Mouse (Mus musculus) forebrain, postnatal 0 days (tissue): ENCODE data around the gene Plxna1. TPM values are rescaled to one million over a fixed set of nuclear protein-coding genes. Genes with fewer than 3 reads are reported as not detected.

Experiments
- ATAC-seq: fragments of 200-750 bp; cut with Nextera tagmentation; 2 replicates; pipeline ENCODE4 v1.8.0; 2017; ENCODE audit warnings: mild to moderate bottlenecking, moderate library complexity
- DNase-seq: peaks from one replicate; pipeline ENCODE4 v3.0.0-alpha.2; 2015
- H3K27ac ChIP-seq: fragments of 300-500 bp; sonication (generic); 2 replicates; pipeline ENCODE4 v1.5.1; 2014; ENCODE audit warnings: low read depth, mild to moderate bottlenecking, antibody characterized with exemption, low read length, moderate library complexity, mixed read lengths
- H3K27me3 ChIP-seq: fragments of 300-500 bp; sonication (generic); 2 replicates; pipeline ENCODE4 v1.6.1; 2014; ENCODE audit warnings: mild to moderate bottlenecking, low read length, mixed read lengths; ENCODE audit not compliant: insufficient read depth
- H3K36me3 ChIP-seq: fragments of 300-500 bp; sonication (generic); 2 replicates; pipeline ENCODE4 v1.6.1; 2014; ENCODE audit warnings: mild to moderate bottlenecking, moderate library complexity; ENCODE audit not compliant: insufficient read depth
- H3K4me1 ChIP-seq: fragments of 300-500 bp; sonication (generic); 2 replicates; pipeline ENCODE4 v1.6.1; 2014; ENCODE audit warnings: antibody characterized with exemption; ENCODE audit not compliant: insufficient read depth
- H3K4me2 ChIP-seq: fragments of 300-500 bp; sonication (generic); 2 replicates; pipeline ENCODE4 v1.6.1; 2014; ENCODE audit warnings: low read depth, mild to moderate bottlenecking, moderate library complexity
- H3K4me3 ChIP-seq: fragments of 300-500 bp; sonication (generic); 2 replicates; pipeline ENCODE4 v1.5.1; 2014; ENCODE audit warnings: low read depth, low read length, mixed read lengths
- H3K9ac ChIP-seq: fragments of 300-500 bp; sonication (generic); 2 replicates; pipeline ENCODE4 v1.6.1; 2014; ENCODE audit warnings: mild to moderate bottlenecking
- H3K9me3 ChIP-seq: fragments of 300-500 bp; sonication (generic); 2 replicates; pipeline ENCODE4 v1.6.1; 2016; ENCODE audit warnings: low read length
- CTCF ChIP-seq: sonication (generic); IDR thresholded peaks from 2 replicates; pipeline ENCODE4 v1.5.1; 2016; ENCODE audit warnings: antibody characterized with exemption, control low read depth, low read depth
- WGBS: fragments of 180-500 bp; shearing (Covaris S2); extraction: QIAGEN DNeasy Blood & Tissue Kit; methylation state at CpG from one replicate; pipeline ENCODE4 v1.1.7; 2014; 5-methylcytosine and 5-hydroxymethylcytosine counted together
- polyA plus RNA-seq: library from polyadenylated mRNA; unstranded; fragments of >200 nt; fragmentation: Nextera tagmentation; extraction: Ambion mirVana; gene quantifications from 2 replicates; pipeline ENCODE4 v1.2.1, GENCODE M21; 2015
- total RNA-seq: library from RNA; depleted of rRNA; stranded (reverse); fragments of >200 nt; gene quantifications from 2 replicates; pipeline ENCODE4 v1.2.3, GENCODE M21; 2014

Plxna1 gene
- total and polyA plus RNA-seq, 2 experiments from 2014 or later, result 42.1 to 111 TPM

DNA sequence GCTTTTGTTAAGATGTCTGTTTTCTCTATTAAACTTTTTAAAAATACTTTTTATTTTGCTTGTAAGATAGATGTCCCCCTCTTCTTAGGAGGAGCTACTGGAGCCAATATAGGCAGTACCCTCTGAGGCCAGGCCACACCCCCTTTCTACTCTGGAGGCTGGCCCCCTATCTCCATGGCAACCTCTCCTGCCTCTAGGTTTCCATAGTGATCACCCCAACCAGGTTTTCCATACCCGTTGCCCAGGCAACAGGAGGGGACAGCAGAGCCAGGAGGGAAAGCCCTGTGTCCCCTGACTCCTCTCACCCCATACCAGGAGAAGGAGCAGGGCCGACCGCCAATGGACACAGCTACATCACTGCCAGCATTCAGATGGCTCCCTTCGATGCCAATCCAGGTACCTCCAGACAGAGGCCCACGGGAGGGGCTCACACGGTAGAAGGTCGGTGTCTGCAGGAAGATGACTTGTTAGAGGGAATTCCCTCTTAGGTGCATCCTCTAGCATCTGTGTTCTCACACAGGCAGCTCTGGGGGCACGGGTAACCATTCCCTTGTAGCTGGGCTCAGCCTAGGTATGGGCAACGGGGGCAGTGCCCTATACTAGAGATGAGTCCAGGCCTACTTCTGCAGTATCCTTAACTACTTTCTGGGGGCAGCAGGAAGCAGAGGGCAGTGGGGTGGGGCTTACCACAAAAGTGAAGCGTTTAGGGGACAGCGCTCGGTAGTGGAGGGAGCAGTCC lies 28.3 kb downstream of the Plxna1 start:
- ATAC-seq, result peak; percentile 85
- Histone ChIP-seq H3K4me3 (no peak overlapping the region), H3K9ac (no peak overlapping the region), H3K4me1 (no peaks in the 10 kb centered on the region), H3K36me3 (peaks cover 97% of the 10 kb centered on the region), H3K9me3 (no peaks in the 10 kb centered on the region), H3K4me2 (no peak overlapping the region), H3K27me3 (no peaks in the 10 kb centered on the region), H3K27ac (0 out of 2 replicates have a peak overlapping the region, but pooled peaks have one; percentile 10)
- WGBS, result 38% methylated on average over 12 of the region's 12 CpGs
- peak; percentile 67 for DNase-seq
- no peak for TF ChIP-seq CTCF

DNA sequence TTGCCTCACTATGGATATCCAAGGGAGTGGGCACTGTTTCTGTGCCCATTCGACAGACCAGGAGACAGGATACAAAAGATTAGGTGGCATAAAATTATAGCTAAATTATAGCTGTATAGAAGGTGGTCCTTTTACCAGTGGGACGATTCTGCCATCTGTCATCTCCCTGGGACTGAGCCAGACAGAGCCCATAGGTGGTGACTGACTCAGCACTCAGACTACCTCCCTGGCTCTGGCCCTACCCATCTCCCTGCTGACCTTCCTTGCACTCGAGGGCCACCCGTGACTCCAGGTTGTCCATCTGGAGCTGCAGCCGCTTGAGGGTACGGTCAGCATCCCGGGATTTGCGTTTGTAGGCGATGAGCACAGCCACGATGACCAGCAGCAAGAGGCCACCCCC lies 31.5 kb downstream of the Plxna1 start:
- Histone ChIP-seq H3K27me3 (no peaks in the 10 kb centered on the region), H3K4me1 (no peaks in the 10 kb centered on the region), H3K9ac (no peak overlapping the region), H3K27ac (no peak overlapping the region), H3K36me3 (peaks cover 81% of the 10 kb centered on the region), H3K4me3 (no peak overlapping the region), H3K9me3 (no peaks in the 10 kb centered on the region), H3K4me2 (no peak overlapping the region)
- no peak for DNase-seq
- no peak for ATAC-seq
- 90% methylated on average over 10 of the region's 10 CpGs for WGBS
- no peak for TF ChIP-seq CTCF

DNA sequence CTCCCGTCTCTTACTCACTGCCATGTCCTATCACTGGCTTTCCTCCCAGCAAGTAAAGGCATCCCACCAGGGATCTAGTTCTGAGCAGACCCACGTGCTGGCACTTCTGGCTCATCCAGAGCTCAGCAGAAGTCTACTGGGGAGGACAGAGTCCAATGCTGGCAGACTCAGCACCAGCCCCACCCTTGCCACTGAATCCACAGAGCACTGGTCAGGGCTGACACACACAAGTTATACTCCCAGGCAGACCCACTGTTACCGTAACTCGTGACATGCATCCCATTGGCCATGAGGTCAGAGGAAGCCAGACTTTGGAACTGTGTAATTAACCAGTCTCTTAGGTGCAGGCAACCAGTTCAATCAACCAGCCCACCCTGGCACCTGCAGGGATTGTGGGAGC lies 33.8 kb downstream of the Plxna1 start:
- ATAC-seq (no peak), DNase-seq (no peak)
- H3K9me3 ChIP-seq, result no peaks in the 10 kb centered on the region
- H3K27me3 ChIP-seq, result no peaks in the 10 kb centered on the region
- no peak overlapping the region for H3K9ac ChIP-seq
- TF ChIP-seq CTCF, result no peak
- H3K36me3 ChIP-seq, result peaks cover 69% of the 10 kb centered on the region
- H3K4me3 ChIP-seq, result no peak overlapping the region
- 86% methylated on average over 4 of the region's 4 CpGs for WGBS
- no peak overlapping the region for H3K4me2 ChIP-seq
- H3K27ac ChIP-seq, result no peak overlapping the region
- no peaks in the 10 kb centered on the region for H3K4me1 ChIP-seq

DNA sequence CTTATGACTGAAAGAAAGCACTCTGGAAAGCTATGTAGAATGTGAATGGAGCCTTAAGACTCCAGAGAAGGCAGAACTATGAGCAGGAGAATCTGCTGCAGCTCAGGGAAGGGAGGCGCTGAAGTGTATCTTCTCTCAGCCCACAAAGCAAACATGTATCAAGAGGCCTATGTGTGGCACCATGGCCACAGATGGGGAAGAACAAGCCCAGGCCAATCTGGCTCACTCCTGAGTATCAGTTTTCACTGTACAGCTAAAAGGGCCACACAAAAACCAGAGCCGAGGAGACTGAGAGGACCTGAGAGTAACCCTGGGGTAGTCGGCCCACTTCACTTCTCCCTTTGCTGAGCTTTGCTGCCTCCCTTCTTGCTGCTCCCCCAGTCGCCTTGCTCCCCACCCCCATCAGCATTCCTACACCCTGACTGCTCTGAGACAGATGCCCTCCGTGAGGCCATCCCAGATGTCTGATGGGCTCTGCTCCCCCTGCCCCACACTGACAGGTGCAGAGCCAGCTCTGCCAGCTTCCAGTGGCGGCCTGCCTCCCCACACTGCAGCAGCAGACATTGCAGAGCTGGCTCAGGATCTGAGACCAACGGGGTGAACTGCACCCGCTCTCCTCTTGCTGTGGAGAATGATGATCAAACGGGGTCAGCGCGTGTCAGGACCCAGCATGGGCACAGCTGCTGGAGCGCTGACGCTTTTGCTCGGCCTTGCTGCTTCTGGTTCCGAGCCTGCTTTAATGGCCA lies 34.5 kb downstream of the Plxna1 start:
- Histone ChIP-seq H3K27ac (no peak overlapping the region), H3K4me3 (no peak overlapping the region), H3K9me3 (no peaks in the 10 kb centered on the region), H3K9ac (no peak overlapping the region), H3K4me2 (no peak overlapping the region), H3K4me1 (no peaks in the 10 kb centered on the region), H3K27me3 (no peaks in the 10 kb centered on the region), H3K36me3 (peaks cover 70% of the 10 kb centered on the region)
- WGBS, result 71% methylated on average over 15 of the region's 15 CpGs
- ATAC-seq (peak; percentile 35), DNase-seq (no peak)
- TF ChIP-seq CTCF, result no peak

DNA sequence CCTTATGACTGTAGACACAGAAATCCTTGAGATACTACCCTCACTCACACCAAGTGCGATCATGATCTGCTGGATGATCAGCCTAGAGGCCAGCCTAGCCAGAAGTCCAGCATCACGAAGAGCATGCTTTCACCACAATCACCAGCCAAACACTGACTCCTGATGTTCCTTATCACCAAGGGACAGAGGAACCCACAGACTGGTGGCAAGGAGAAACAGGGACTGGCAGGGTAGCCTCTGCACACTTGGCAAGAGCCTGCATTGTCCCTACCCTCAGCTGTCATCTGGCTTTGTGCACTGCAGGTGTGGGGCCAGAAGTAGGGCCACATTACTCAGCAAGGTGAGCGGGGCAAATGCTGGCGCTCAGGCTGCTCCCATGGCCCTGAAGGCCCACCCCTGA lies 37.6 kb downstream of the Plxna1 start:
- TF ChIP-seq CTCF, result no peak
- H3K36me3 ChIP-seq, result peaks cover 70% of the 10 kb centered on the region
- no peak overlapping the region for H3K27ac ChIP-seq
- H3K9ac ChIP-seq, result no peak overlapping the region
- H3K4me3 ChIP-seq, result no peak overlapping the region
- no peak for DNase-seq
- no peaks in the 10 kb centered on the region for H3K4me1 ChIP-seq
- no peaks in the 10 kb centered on the region for H3K9me3 ChIP-seq
- WGBS, result 86% methylated on average over 4 of the region's 4 CpGs
- no peak overlapping the region for H3K4me2 ChIP-seq
- H3K27me3 ChIP-seq, result no peaks in the 10 kb centered on the region
- ATAC-seq, result no peak

DNA sequence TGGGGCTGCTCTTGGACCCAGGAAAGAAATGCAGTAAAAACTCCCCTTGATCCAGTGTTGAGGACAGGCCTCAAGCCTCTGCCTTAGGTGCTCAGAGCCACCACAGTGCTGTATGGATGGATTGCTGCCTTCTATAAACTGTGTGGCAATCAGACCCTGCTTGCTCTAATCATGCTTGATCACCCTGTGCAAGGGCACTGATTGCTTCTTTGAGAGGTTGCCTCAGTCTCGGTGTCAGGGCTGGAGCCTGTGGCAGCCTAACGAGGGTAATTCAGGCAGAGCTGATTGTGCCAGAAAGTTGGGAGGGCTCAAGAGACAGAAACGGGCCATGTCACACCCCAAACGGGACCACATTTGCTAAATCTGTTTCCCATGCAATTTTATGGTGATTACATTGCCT lies 47.2 kb downstream of the Plxna1 start:
- ATAC-seq, result peak; percentile 56
- no peak for DNase-seq
- H3K4me2 ChIP-seq, result no peak overlapping the region
- no peak overlapping the region for H3K4me3 ChIP-seq
- H3K9me3 ChIP-seq, result no peaks in the 10 kb centered on the region
- no peaks in the 10 kb centered on the region for H3K27me3 ChIP-seq
- no peak for TF ChIP-seq CTCF
- 23% methylated on average over 4 of the region's 4 CpGs for WGBS
- no peak overlapping the region for H3K27ac ChIP-seq
- peaks cover 38% of the 10 kb centered on the region; the same call in 1 of the 2 replicates for H3K36me3 ChIP-seq
- H3K4me1 ChIP-seq, result no peaks in the 10 kb centered on the region
- H3K9ac ChIP-seq, result no peak overlapping the region

DNA sequence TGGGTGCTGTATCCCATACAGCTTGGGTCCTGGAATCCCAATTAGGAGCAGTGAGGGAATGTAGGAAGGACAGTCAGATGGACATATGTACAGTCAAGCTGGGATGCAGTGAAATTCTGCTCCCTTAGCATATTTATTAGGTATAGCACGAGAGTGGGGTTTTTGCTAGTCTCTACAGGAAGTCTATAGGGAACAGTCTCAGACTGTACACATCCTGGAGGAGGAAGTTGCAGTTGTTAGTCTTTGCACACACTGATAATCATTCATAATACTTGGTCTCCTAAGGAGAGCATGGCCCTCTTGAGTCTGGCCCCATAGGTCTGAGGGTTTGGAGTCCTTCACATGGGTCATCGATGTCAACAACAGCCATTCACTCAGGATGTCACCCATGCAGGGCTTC lies 50.9 kb downstream of the Plxna1 start:
- no peak overlapping the region for H3K27ac ChIP-seq
- DNase-seq, result no peak
- TF ChIP-seq CTCF, result no peak
- 0 out of 2 replicates have a peak, but pooled peaks cover 5% of the 10 kb centered on the region for H3K9me3 ChIP-seq
- no peak overlapping the region for H3K4me3 ChIP-seq
- H3K4me1 ChIP-seq, result no peaks in the 10 kb centered on the region
- H3K36me3 ChIP-seq, result peaks cover 9% of the 10 kb centered on the region; the same call in 1 of the 2 replicates
- H3K27me3 ChIP-seq, result no peaks in the 10 kb centered on the region
- no peak overlapping the region for H3K4me2 ChIP-seq
- no peak overlapping the region for H3K9ac ChIP-seq
- no peak for ATAC-seq
- 93% methylated on average over 2 of the region's 2 CpGs for WGBS
